Mouse (Mus musculus) layer of hippocampus, adult 2 months (tissue): Measurements from ENCODE around the gene Gm44511. TPM values are rescaled to one million over a fixed set of nuclear protein-coding genes. Genes with fewer than 3 reads are reported as not detected.
"Not testable (repeated sequence)": the region's sequence is repeated elsewhere in the genome, so short reads cannot be mapped to it uniquely, and the experiment has no call there.

ENCODE experiments used
- DNase-seq, 2 experiments: peaks; one replicate each; pipeline ENCODE4 v3.0.0; 2022; ENCODE audit warnings: low spot score in 2 of 2
- H3K27ac ChIP-seq: fragments of 200-600 bp; 2 replicates; pipeline ENCODE4 v1.8.1; 2022
- H3K4me3 ChIP-seq: fragments of 200-600 bp; 2 replicates; pipeline ENCODE4 v1.8.1; 2022; ENCODE audit warnings: mild to moderate bottlenecking
- CTCF ChIP-seq: fragments of 200-600 bp; conservative IDR thresholded peaks from 2 replicates; pipeline ENCODE4 v1.8.1; 2022; ENCODE audit warnings: antibody characterized with exemption, mild to moderate bottlenecking, moderate library complexity
- total RNA-seq, 2 experiments: library from RNA; stranded (reverse); gene quantifications; 2 replicates each; pipeline ENCODE4 v1.2.3; 2021

The Gm44511 gene
- total RNA-seq, 2 experiments from 2014 or later: not detected

DNA sequence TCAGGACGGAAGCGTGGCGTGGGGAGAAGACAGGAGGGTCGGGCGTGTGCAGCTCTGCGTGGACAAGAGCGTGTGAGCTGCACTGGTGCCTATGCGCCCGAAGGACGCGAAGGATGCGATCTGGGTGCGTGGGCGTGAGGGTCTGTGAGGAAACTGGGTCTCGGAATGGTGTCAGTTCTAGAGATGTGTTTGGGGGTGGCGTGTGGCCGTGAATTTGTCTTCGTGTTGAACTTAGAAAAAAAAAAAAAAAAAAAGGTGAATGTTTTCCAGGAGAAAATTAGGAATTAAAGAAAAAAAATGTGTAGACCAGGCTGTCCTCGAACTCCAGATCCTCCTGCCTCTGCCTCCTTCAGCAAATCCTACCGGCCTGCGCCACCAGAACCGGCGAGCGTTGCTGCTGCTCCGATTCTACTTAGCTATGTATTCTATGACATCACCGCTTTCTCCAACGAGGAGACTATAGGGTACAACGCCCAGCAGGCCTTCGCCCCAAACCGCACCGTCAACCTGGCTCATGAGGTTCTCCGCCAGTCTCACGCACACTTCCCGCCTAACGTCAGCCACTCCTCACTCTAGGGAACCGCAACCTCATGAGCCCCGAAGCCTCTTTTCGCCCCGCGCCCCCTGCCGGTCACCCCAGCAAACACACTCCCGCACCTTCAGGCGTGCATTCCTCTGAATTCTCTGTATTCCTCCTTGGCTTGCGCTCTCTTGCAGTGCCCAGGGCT, 65.5 kb downstream of the Gm44511 start:
- peak overlapping the region; percentile 72 for H3K4me3 ChIP-seq
- DNase-seq: peak; percentile 87
- TF ChIP-seq CTCF: peak; percentile 84
- peak overlapping the region; percentile 95 for H3K27ac ChIP-seq

- Histone ChIP-seq H3K4me3 (peak overlapping the region; percentile 72), H3K27ac (peak overlapping the region; percentile 95)
- peak; percentile 88 to 96 for DNase-seq
Observed at GRCm38 (mm10) chr6:128760016-128760415, 66.1 kb downstream of the Gm44511 start.

GRCm38 (mm10) chr6:128759221-128759950, 66.7 kb downstream of the Gm44511 start:
- DNase-seq: no peak
- no peak for TF ChIP-seq CTCF
- Histone ChIP-seq H3K27ac (no peak overlapping the region), H3K4me3 (peak overlapping the region; percentile 72; the same call in 1 of the 2 replicates)

DNA sequence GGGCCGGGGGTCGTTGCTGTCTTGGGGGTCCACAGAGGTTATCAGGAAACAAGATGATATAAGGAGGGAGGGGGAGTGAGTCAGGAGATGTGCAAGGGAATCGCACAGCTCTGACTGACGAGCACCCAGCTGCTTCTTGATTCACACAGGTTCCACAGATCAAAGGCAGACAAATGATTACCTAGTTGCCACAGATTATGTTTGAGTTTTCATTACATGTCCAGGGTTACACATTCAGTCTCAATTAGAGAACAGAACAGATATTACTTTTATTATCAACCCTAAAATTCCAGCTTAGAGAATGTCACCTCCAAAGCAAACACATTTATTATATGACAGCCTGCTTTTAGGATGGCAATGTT, 70.7 kb downstream of the Gm44511 start:
- not testable (repeated sequence) for H3K4me3 ChIP-seq, H3K27ac ChIP-seq, DNase-seq

DNA sequence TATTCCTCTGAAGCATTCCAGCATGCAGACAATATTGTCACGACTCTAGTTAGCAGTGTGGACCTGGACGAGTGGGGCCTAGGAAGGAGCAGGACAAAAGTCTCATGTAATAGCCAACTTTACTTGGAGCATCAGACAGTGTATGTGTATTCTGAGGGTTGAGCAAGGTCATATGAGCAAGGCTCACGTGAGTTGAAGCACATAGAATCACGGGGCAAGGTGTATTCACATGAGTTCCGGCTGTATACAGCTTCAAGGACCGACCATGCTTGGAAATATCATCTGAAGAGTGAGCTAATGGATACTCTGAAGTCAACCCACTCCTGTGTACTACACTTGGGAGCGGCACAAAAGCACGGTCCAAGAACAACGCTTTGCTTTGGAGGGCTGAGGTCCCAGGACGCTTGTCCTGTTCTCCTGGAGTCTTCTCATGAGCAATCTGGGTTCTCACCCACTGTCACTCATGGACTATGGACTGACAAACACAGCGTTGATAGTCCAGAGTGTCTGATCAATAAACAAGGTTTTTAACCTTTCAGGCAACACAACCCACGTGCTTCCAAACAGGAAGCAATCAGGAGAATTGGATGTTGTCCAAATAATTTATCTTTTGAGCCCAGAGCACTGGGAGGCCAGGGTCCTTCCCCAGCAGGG, 71.2 kb downstream of the Gm44511 start:
- H3K27ac ChIP-seq, DNase-seq, H3K4me3 ChIP-seq: not testable (repeated sequence)

GRCm38 (mm10) chr6:128754265-128754664, 71.8 kb downstream of the Gm44511 start:
- H3K27ac ChIP-seq, H3K4me3 ChIP-seq, DNase-seq: not testable (repeated sequence)

DNA sequence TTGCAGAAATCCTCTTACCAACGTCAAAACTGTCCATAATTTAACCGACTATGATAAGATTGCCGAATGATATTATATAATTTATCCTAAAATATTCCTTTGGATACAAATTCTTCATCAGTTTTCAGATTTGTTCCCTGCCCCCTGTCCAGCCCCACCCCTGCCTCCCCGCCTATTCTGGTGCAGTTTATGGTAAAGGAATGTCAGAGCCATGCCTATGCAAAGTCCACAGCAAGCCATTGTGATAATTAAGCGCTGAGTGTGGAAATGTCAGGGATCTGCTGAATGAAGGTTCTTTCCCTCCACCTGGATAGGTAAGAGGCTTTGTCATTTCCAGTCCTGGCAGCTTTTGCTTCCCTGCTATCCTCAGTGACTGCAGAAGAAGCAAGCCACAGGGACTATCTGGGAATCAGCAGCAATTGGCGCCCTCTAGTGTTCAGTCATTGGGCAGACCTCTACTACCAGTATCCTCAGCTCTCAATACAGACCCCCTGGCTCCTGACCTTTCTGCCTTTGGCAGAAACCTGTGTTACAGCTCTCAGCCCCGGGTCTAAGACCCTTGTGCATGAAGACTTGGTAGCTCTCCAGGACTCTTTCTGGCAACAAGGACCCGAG, 72.4 kb downstream of the Gm44511 start:
- peak; percentile 78 for TF ChIP-seq CTCF
- DNase-seq: peak; percentile 89 to 90
- H3K4me3 ChIP-seq, H3K27ac ChIP-seq: not testable (repeated sequence)

GRCm38 (mm10) chr6:128747006-128747405, 79.1 kb downstream of the Gm44511 start:
- H3K27ac ChIP-seq, H3K4me3 ChIP-seq, DNase-seq: not testable (repeated sequence)

- TF ChIP-seq CTCF: no peak
- Histone ChIP-seq H3K4me3 (no peak overlapping the region), H3K27ac (no peak overlapping the region)
- no peak for DNase-seq
Observed at GRCm38 (mm10) chr6:128737445-128737844, 88.7 kb downstream of the Gm44511 start.

DNA sequence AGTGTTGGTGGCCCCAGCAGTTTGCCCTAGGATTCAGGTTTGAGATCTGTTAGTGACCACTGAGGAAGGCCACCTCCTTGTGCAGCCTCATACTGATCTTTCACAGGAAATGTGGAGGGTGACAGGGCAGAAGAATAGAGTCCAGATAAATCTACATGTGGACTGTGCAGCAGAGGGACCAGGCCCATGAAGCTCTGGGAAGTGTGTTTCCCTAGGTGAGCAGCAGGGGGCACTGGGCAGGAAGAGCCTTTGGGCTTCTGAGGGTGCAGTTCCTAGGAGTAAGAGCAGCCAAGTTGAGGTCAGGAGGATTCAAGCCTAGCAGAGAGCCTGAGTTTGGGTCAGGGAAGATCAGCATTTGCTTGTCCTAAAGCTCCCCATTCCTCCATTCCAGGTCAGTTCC, 90.0 kb downstream of the Gm44511 start:
- Histone ChIP-seq H3K27ac (no peak overlapping the region), H3K4me3 (no peak overlapping the region)
- peak; percentile 70 for TF ChIP-seq CTCF
- DNase-seq: no peak

DNA sequence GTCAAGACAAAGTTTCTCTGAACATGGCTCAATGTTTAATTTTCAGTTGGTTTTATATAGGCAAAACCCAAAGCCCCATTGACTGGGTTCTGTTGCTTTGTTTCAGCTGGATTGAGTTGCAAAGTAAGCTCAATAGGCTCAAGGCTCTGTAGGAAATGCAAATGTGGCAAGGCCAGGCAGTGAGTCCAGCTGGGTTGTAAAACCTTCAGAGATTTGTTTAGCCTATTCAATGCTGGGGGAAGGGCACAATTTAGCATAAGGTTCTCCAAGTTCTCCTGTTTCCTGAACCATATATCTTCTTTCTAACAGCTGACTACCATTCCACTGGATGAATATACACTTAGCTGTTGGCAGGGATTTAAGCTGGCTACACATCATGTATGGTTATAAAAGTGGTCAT, 91.2 kb downstream of the Gm44511 start:
- H3K27ac ChIP-seq: no peak overlapping the region
- no peak for TF ChIP-seq CTCF
- no peak for DNase-seq
- H3K4me3 ChIP-seq: no peak overlapping the region

- Histone ChIP-seq H3K27ac (no peak overlapping the region), H3K4me3 (no peak overlapping the region)
- no peak for DNase-seq
- TF ChIP-seq CTCF: no peak
Observed at GRCm38 (mm10) chr6:128733908-128734679, 92.0 kb downstream of the Gm44511 start.

DNA sequence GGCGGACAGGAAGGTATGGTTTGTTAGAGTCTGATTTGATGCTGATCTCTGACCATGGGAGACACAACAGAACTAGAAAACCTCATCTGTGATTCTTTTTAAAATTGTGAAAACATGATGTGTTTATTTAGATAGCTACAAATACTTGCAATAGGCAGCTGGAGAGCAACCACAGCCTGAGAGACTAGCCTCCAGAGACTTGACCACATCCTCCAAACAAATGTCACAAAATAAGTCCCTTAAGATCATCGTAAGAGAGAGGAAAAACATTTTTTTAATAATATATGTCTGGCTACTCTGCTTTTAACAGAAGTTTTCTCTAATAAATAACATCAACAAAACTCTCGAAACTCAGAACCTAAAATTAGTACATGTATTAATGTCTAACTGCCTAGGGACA, 94.1 kb downstream of the Gm44511 start:
- TF ChIP-seq CTCF: no peak
- Histone ChIP-seq H3K4me3 (no peak overlapping the region), H3K27ac (no peak overlapping the region)
- DNase-seq: no peak

Other genes with a start within 250 kb of the Gm44511 start
- gene A2ml1, start 244.7 kb downstream of the Gm44511 start, total RNA-seq: 10 to 100 TPM in 1 of 2 experiments, 1 to 10 TPM in 1; 9.8 to 10.4 TPM
- gene Klrb1a, start 202.8 kb downstream of the Gm44511 start, total RNA-seq: not detected
- not detected for gene Clec2h, start 163.9 kb downstream of the Gm44511 start, total RNA-seq
- not detected for gene Klrb1, start 103.3 kb downstream of the Gm44511 start, total RNA-seq
- gene Klrb1c, start 37.1 kb downstream of the Gm44511 start, total RNA-seq: not detected
- gene Klrb1b, start within 50 bp of the Gm44511 start, total RNA-seq: not detected
- not detected for gene Clec2i, start 61.3 kb upstream of the Gm44511 start, total RNA-seq
- 1 to 10 TPM; 2.0 to 2.8 TPM for gene BC035044, start 64.8 kb upstream of the Gm44511 start, total RNA-seq
- gene Clec2g, start 108.1 kb upstream of the Gm44511 start, total RNA-seq: 1 to 10 TPM in 1 of 2 experiments, under 1 TPM in 1; 0.71 to 1.0 TPM
- not detected for gene Klrb1f, start 219.6 kb upstream of the Gm44511 start, total RNA-seq